Mouse (Mus musculus): ENCODE measurements around the gene Myt1. TPM values are rescaled to one million over a fixed set of nuclear protein-coding genes. Genes with fewer than 3 reads are reported as not detected.
"Not testable (repeated sequence)": the region's sequence is repeated elsewhere in the genome, so short reads cannot be mapped to it uniquely, and the experiment has no call there.

Gene Myt1
- polyA plus RNA-seq, 1 experiment from 2014 or later = not detected

GRCm38 (mm10) chr2:181769397-181769796 lies 6.3 kb downstream of the Myt1 start:
- Histone ChIP-seq H3K36me3 (ENCODE audit: insufficient read depth, low read length) (no peaks in the 10 kb centered on the region), H3K27me3 (replicated peaks; ENCODE audit: insufficient read depth, low read length) (no peaks in the 10 kb centered on the region), H3K4me2 (replicated peaks; ENCODE audit: low read depth, low read length) (no peak overlapping the region), H3K9ac (replicated peaks; ENCODE audit: low read depth) (no peak overlapping the region), H3K27ac (ENCODE audit: low read length) (no peak overlapping the region), H3K9me3 (ENCODE audit: low read length) (no peaks in the 10 kb centered on the region), H3K4me3 (ENCODE audit: low read depth, low read length) (no peak overlapping the region), H3K4me1 (ENCODE audit: insufficient read depth, low read depth, low read length) (no peaks in the 10 kb centered on the region)
- 82% methylated on average over 2 of the region's 2 CpGs for WGBS
- DNase-seq (ENCODE audit: low spot score) (no peak), ATAC-seq (no peak)
- TF ChIP-seq CTCF (IDR thresholded peaks at IDR 0.05) (no peak), EP300 (IDR thresholded peaks at IDR 0.05) (no peak)

- Histone ChIP-seq H3K9ac (replicated peaks; ENCODE audit: low read depth) (no peak overlapping the region), H3K4me1 (ENCODE audit: insufficient read depth, low read depth, low read length) (no peaks in the 10 kb centered on the region), H3K4me2 (replicated peaks; ENCODE audit: low read depth, low read length) (no peak overlapping the region), H3K27me3 (replicated peaks; ENCODE audit: insufficient read depth, low read length) (no peaks in the 10 kb centered on the region), H3K36me3 (ENCODE audit: insufficient read depth, low read length) (no peaks in the 10 kb centered on the region), H3K9me3 (ENCODE audit: low read length) (no peaks in the 10 kb centered on the region), H3K27ac (ENCODE audit: low read length) (no peak overlapping the region), H3K4me3 (ENCODE audit: low read depth, low read length) (no peak overlapping the region)
- no peak for ATAC-seq
- WGBS = 66% methylated on average over 2 of the region's 2 CpGs
- no peak for DNase-seq (ENCODE audit: low spot score)
- TF ChIP-seq EP300 (IDR thresholded peaks at IDR 0.05) (no peak), CTCF (IDR thresholded peaks at IDR 0.05) (no peak)
Measured at GRCm38 (mm10) chr2:181773203-181773602, 10.1 kb downstream of the Myt1 start.

DNA sequence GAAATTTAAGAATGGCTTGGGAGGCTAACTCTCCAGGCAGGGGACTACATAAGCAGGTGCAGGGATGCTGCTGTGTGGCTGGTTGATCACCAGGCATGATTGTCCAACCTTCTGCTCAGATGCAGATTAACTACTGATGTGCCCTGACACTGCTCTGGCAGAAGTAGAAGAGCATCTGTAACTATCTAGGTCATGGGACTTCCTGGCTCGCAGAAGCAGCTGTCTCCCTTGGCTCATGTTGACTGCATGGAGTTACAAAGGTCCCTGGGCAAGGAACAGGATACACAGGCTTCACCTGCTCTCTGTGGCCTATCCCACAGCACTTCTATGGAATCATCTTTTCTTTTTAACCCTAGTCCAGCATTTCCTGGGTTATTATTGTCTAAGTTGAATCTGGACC lies 12.7 kb downstream of the Myt1 start:
- no peaks in the 10 kb centered on the region for H3K9me3 ChIP-seq (ENCODE audit: low read length)
- ATAC-seq (no peak), DNase-seq (ENCODE audit: low spot score) (no peak)
- no peak overlapping the region for H3K4me3 ChIP-seq (ENCODE audit: low read depth, low read length)
- no peaks in the 10 kb centered on the region for H3K27me3 ChIP-seq (replicated peaks; ENCODE audit: insufficient read depth, low read length)
- no peak for TF ChIP-seq EP300 (IDR thresholded peaks at IDR 0.05)
- H3K4me1 ChIP-seq (ENCODE audit: insufficient read depth, low read depth, low read length) = no peaks in the 10 kb centered on the region
- H3K27ac ChIP-seq (ENCODE audit: low read length) = no peak overlapping the region
- H3K36me3 ChIP-seq (ENCODE audit: insufficient read depth, low read length) = no peaks in the 10 kb centered on the region
- WGBS = 63% methylated on average over 1 of the region's 1 CpGs
- H3K4me2 ChIP-seq (replicated peaks; ENCODE audit: low read depth, low read length) = no peak overlapping the region
- no peak overlapping the region for H3K9ac ChIP-seq (replicated peaks; ENCODE audit: low read depth)

DNA sequence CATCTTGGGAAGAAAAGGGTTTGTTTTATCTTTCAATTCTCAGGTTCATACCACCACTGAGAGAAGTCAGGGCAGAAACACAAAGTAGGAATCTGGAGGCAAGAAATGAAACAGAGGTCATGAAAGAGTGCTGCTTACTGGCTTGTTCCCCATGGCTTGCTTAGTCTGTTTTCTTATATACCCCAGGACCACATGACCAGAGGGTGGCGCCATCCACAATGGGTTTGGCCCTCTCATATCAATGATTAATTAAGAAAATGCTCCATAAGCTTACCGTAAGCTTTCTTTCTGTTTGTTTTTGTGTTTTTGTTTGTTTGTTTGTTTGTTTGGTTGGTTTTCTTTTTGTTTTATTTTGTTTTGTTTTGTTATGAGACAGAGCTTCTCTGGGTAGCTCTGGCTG lies 14.6 kb downstream of the Myt1 start:
- ATAC-seq (no peak), DNase-seq (ENCODE audit: low spot score) (no peak)
- TF ChIP-seq CTCF (IDR thresholded peaks at IDR 0.05) (no peak), EP300 (IDR thresholded peaks at IDR 0.05) (no peak)
- H3K9ac ChIP-seq (replicated peaks; ENCODE audit: low read depth) = no peak overlapping the region
- H3K4me1 ChIP-seq (ENCODE audit: insufficient read depth, low read depth, low read length) = no peaks in the 10 kb centered on the region
- no peak overlapping the region for H3K4me3 ChIP-seq (ENCODE audit: low read depth, low read length)
- H3K27me3 ChIP-seq (replicated peaks; ENCODE audit: insufficient read depth, low read length) = no peaks in the 10 kb centered on the region
- no peaks in the 10 kb centered on the region for H3K9me3 ChIP-seq (ENCODE audit: low read length)
- no peak overlapping the region for H3K27ac ChIP-seq (ENCODE audit: low read length)
- no peak overlapping the region for H3K4me2 ChIP-seq (replicated peaks; ENCODE audit: low read depth, low read length)
- 43% methylated on average over 2 of the region's 2 CpGs for WGBS
- H3K36me3 ChIP-seq (ENCODE audit: insufficient read depth, low read length) = no peaks in the 10 kb centered on the region

- no peak overlapping the region for H3K4me2 ChIP-seq (replicated peaks; ENCODE audit: low read depth, low read length)
- ATAC-seq (no peak), DNase-seq (ENCODE audit: low spot score) (no peak)
- H3K9ac ChIP-seq (replicated peaks; ENCODE audit: low read depth) = no peak overlapping the region
- no peaks in the 10 kb centered on the region for H3K36me3 ChIP-seq (ENCODE audit: insufficient read depth, low read length)
- WGBS = 22% methylated on average over 1 of the region's 1 CpGs
- no peak overlapping the region for H3K27ac ChIP-seq (ENCODE audit: low read length)
- H3K4me3 ChIP-seq (ENCODE audit: low read depth, low read length) = no peak overlapping the region
- TF ChIP-seq EP300 (IDR thresholded peaks at IDR 0.05) = no peak
- no peak for TF ChIP-seq CTCF (IDR thresholded peaks at IDR 0.05)
- H3K4me1 ChIP-seq (ENCODE audit: insufficient read depth, low read depth, low read length) = no peaks in the 10 kb centered on the region
- no peaks in the 10 kb centered on the region for H3K9me3 ChIP-seq (ENCODE audit: low read length)
- no peaks in the 10 kb centered on the region for H3K27me3 ChIP-seq (replicated peaks; ENCODE audit: insufficient read depth, low read length)
Measured at GRCm38 (mm10) chr2:181781421-181781820, 18.3 kb downstream of the Myt1 start.

DNA sequence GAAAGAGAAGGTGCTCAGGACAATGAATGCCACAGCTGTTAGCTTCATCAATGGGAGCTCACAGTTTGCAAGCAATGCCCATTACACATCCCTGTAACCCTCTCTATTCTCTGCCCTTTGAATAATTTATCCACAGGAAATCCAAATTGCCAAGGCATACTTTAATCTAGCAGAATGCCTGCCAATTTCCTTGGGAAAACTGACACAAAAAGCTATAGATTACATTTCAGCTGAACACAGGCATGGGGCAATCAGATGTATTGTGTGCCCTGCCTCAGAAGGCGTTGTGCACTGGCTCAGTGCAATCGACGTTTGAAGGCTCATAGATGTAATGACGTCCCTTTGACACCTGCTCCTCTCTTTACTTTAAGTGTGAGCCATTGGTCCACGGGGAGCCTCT lies 24.7 kb downstream of the Myt1 start:
- H3K9ac ChIP-seq (replicated peaks; ENCODE audit: low read depth) = no peak overlapping the region
- H3K9me3 ChIP-seq (ENCODE audit: low read length) = no peaks in the 10 kb centered on the region
- no peaks in the 10 kb centered on the region for H3K27me3 ChIP-seq (replicated peaks; ENCODE audit: insufficient read depth, low read length)
- H3K4me2 ChIP-seq (replicated peaks; ENCODE audit: low read depth, low read length) = no peak overlapping the region
- H3K4me3 ChIP-seq (ENCODE audit: low read depth, low read length) = no peak overlapping the region
- DNase-seq (ENCODE audit: low spot score) (no peak), ATAC-seq (no peak)
- no peaks in the 10 kb centered on the region for H3K36me3 ChIP-seq (ENCODE audit: insufficient read depth, low read length)
- no peaks in the 10 kb centered on the region for H3K4me1 ChIP-seq (ENCODE audit: insufficient read depth, low read depth, low read length)
- TF ChIP-seq EP300 (IDR thresholded peaks at IDR 0.05) = no peak
- no peak for TF ChIP-seq CTCF (IDR thresholded peaks at IDR 0.05)
- no peak overlapping the region for H3K27ac ChIP-seq (ENCODE audit: low read length)
- 65% methylated on average over 5 of the region's 5 CpGs for WGBS

DNA sequence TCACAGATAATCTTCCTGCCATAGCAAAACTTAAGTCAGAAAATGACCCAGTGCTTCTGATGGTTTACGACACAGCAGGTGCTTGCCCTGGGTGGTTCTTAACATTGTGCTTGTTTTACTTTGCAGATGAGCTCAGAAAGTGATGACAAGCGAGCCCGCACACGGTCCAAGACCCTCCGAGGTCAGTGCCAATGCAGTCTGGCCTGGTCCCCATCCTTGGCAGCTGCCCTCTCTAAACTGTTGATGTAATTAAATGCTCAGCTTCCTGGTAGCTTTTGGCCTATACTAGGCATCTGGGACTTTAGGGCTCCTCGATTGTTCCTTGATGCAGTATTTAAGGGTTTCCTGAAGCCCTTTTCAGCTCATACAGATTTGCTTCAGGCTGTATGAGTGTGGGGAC lies 26.3 kb downstream of the Myt1 start:
- Histone ChIP-seq H3K9ac (replicated peaks; ENCODE audit: low read depth) (no peak overlapping the region), H3K9me3 (ENCODE audit: low read length) (no peaks in the 10 kb centered on the region), H3K27ac (ENCODE audit: low read length) (no peak overlapping the region), H3K4me2 (replicated peaks; ENCODE audit: low read depth, low read length) (no peak overlapping the region), H3K27me3 (replicated peaks; ENCODE audit: insufficient read depth, low read length) (no peaks in the 10 kb centered on the region), H3K4me1 (ENCODE audit: insufficient read depth, low read depth, low read length) (no peaks in the 10 kb centered on the region), H3K4me3 (ENCODE audit: low read depth, low read length) (no peak overlapping the region), H3K36me3 (ENCODE audit: insufficient read depth, low read length) (no peaks in the 10 kb centered on the region)
- ATAC-seq (no peak), DNase-seq (ENCODE audit: low spot score) (no peak)
- TF ChIP-seq EP300 (IDR thresholded peaks at IDR 0.05) = no peak
- no peak for TF ChIP-seq CTCF (IDR thresholded peaks at IDR 0.05)
- 69% methylated on average over 6 of the region's 6 CpGs for WGBS

- H3K4me1 ChIP-seq (ENCODE audit: insufficient read depth, low read depth, low read length); ATAC-seq; H3K36me3 ChIP-seq (ENCODE audit: insufficient read depth, low read length); H3K4me2 ChIP-seq (replicated peaks; ENCODE audit: low read depth, low read length); DNase-seq (ENCODE audit: low spot score); H3K4me3 ChIP-seq (ENCODE audit: low read depth, low read length); H3K9me3 ChIP-seq (ENCODE audit: low read length); H3K9ac ChIP-seq (replicated peaks; ENCODE audit: low read depth); H3K27ac ChIP-seq (ENCODE audit: low read length); H3K27me3 ChIP-seq (replicated peaks; ENCODE audit: insufficient read depth, low read length): not testable (repeated sequence)
- 79% methylated on average over 8 of the region's 8 CpGs for WGBS
Measured at GRCm38 (mm10) chr2:181793186-181793585, 30.1 kb downstream of the Myt1 start.

Data from lung, postnatal 0 days (tissue).